Mouse (Mus musculus) liver, adult 2 months (tissue): ENCODE results near the gene Sgms1.

Experiments used
- CTCF ChIP-seq: fragments of 200-500 bp; IDR thresholded peaks from 2 replicates; pipeline ENCODE4 v1.5.1; 2011; ENCODE audit warnings: low read depth, low read length, control low read depth
- POLR2A ChIP-seq: fragments of 200-500 bp; IDR thresholded peaks from 2 replicates; pipeline ENCODE4 v1.6.1; 2011; ENCODE audit warnings: low read length, control low read depth; ENCODE audit not compliant: insufficient read depth; ENCODE audit errors: extremely low read depth

GRCm38 (mm10) chr19:32409603-32410360 lies 20.3 kb upstream of the Sgms1 start:
- TF ChIP-seq CTCF (no peak), POLR2A (no peak)
